Mouse (Mus musculus): ENCODE measurements at regions not wholly inside any gene's neighbourhood (a gene's known extent, or its start where the extent isn't known, plus 50 kb on each side); places are given as distances from the start of the nearest gene placed in this dataset.
"Not testable (repeated sequence)": the region's sequence is repeated elsewhere in the genome, so short reads cannot be mapped to it uniquely, and the experiment has no call there.

- peak; percentile 19 for DNase-seq (ENCODE audit: low read depth)
These were observed 367.0 kb upstream of the Ywhaq start for GRCm38 (mm10) chr12:21784403-21784802.

- not testable (repeated sequence) for DNase-seq (ENCODE audit: low read depth)
These were observed 361.3 kb upstream of the Ywhaq start for GRCm38 (mm10) chr12:21778717-21779116.

- not testable (repeated sequence) for DNase-seq (ENCODE audit: low read depth)
These were observed 360.9 kb upstream of the Ywhaq start for GRCm38 (mm10) chr12:21778308-21778707.

- DNase-seq (ENCODE audit: low read depth): not testable (repeated sequence)
These were observed 350.3 kb upstream of the Ywhaq start for GRCm38 (mm10) chr12:21767717-21768116.

Measured in brain, embryonic 14.5 days (tissue).